Mouse (Mus musculus): Measurements from ENCODE around the gene Cldn4. TPM values are rescaled to one million over a fixed set of nuclear protein-coding genes. Genes with fewer than 3 reads are reported as not detected.
A peak's percentile ranks its signal among the peaks of the same experiment; 100 is the strongest.

Cldn4 gene
- total RNA-seq, 2 experiments from 2014 or later, result not detected

- DNase-seq, result no peak
- Histone ChIP-seq H3K27ac (no peak within 1 kb of the TSS), H3K4me3 (no peak within 1 kb of the TSS)
- no peak for TF ChIP-seq CTCF (IDR thresholded peaks at IDR 0.05)
- intact Hi-C loops (cut with DNase I), result no loop called here
These were observed 31.4 kb downstream of the Cldn4 start, which contains the start of gene Cldn13 for GRCm38 (mm10) chr5:134915311-134915710. Cldn13 (minus strand) TSS chr5:134915526.

GRCm38 (mm10) chr5:134914510-134914909 is 32.2 kb downstream of the Cldn4 start:
- DNase-seq, result no peak
- intact Hi-C loops (cut with DNase I), result no loop called here
- TF ChIP-seq CTCF (IDR thresholded peaks at IDR 0.05), result no peak
- Histone ChIP-seq H3K27ac (no peak overlapping the region), H3K4me3 (no peak overlapping the region)

- DNase-seq, result no peak
These were observed 33.0 kb downstream of the Cldn4 start for GRCm38 (mm10) chr5:134913753-134914152.

GRCm38 (mm10) chr5:134913352-134913751 is 33.4 kb downstream of the Cldn4 start:
- intact Hi-C loops (cut with DNase I), result no loop called here
- no peak for TF ChIP-seq CTCF (IDR thresholded peaks at IDR 0.05)
- no peak for DNase-seq
- H3K27ac ChIP-seq, result no peak overlapping the region
- no peak overlapping the region for H3K4me3 ChIP-seq

More at GRCm38 (mm10) chr5:134913753-134914152, 33.0 kb downstream of the Cldn4 start:
- no peak for TF ChIP-seq CTCF (IDR thresholded peaks at IDR 0.05)
- Histone ChIP-seq H3K27ac (no peak overlapping the region), H3K4me3 (no peak overlapping the region)
- intact Hi-C loops (cut with DNase I), result no loop called here

- no peak for DNase-seq
- intact Hi-C loops (cut with DNase I), result no loop called here
- H3K27ac ChIP-seq, result no peak overlapping the region
- no peak for TF ChIP-seq CTCF (IDR thresholded peaks at IDR 0.05)
- no peak overlapping the region for H3K4me3 ChIP-seq
These were observed 34.8 kb downstream of the Cldn4 start for GRCm38 (mm10) chr5:134911901-134912300.

- peak; percentile 94 for DNase-seq
These were observed 39.6 kb downstream of the Cldn4 start for GRCm38 (mm10) chr5:134907135-134907534.

GRCm38 (mm10) chr5:134906633-134907032 is 40.1 kb downstream of the Cldn4 start, which contains the start of gene Tmem270:
Tmem270 (minus strand) TSS chr5:134906733.
- Histone ChIP-seq H3K27ac (no peak within 1 kb of the TSS), H3K4me3 (peak within 1 kb of the TSS; percentile 29; the same call in 1 of the 2 replicates)
- intact Hi-C loops (cut with DNase I), result loop anchor here (1.0 kb wide), 1 partner anchor 59 kb away; no protein-coding TSS in a partner anchor
- DNase-seq, result no peak
- TF ChIP-seq CTCF (IDR thresholded peaks at IDR 0.05), result no peak

More at GRCm38 (mm10) chr5:134907135-134907534, 39.6 kb downstream of the Cldn4 start:
- peak overlapping the region; percentile 29; the same call in 1 of the 2 replicates for H3K4me3 ChIP-seq
- TF ChIP-seq CTCF (IDR thresholded peaks at IDR 0.05), result peak; percentile 96
- intact Hi-C loops (cut with DNase I), result loop anchor here (1.0 kb wide), 1 partner anchor 58 kb away; no protein-coding TSS in a partner anchor
- no peak overlapping the region for H3K27ac ChIP-seq

GRCm38 (mm10) chr5:134901644-134902027 is 45.1 kb downstream of the Cldn4 start:
- H3K4me3 ChIP-seq, result no peak overlapping the region
- no peak for TF ChIP-seq CTCF (IDR thresholded peaks at IDR 0.05)
- H3K27ac ChIP-seq, result no peak overlapping the region
- intact Hi-C loops (cut with DNase I), result loop anchor here (1.0 kb wide), 1 partner anchor 153 kb away; no protein-coding TSS in a partner anchor
- DNase-seq, result peak; percentile 25

- H3K4me3 ChIP-seq, result no peak overlapping the region
- intact Hi-C loops (cut with DNase I), result loop anchor here (1.0 kb wide), 1 partner anchor 153 kb away; no protein-coding TSS in a partner anchor
- H3K27ac ChIP-seq, result no peak overlapping the region
- TF ChIP-seq CTCF (IDR thresholded peaks at IDR 0.05), result peak; percentile 78
- DNase-seq, result peak; percentile 48
These were observed 45.6 kb downstream of the Cldn4 start for GRCm38 (mm10) chr5:134901012-134901643.

- TF ChIP-seq CTCF (IDR thresholded peaks at IDR 0.05), result no peak
- intact Hi-C loops (cut with DNase I), result no loop called here
- Histone ChIP-seq H3K4me3 (no peak overlapping the region), H3K27ac (no peak overlapping the region)
- DNase-seq, result no peak
These were observed 49.1 kb downstream of the Cldn4 start for GRCm38 (mm10) chr5:134897596-134897995.

GRCm38 (mm10) chr5:134896965-134897364 is 49.8 kb downstream of the Cldn4 start:
- peak; percentile 48 for DNase-seq
- TF ChIP-seq CTCF (IDR thresholded peaks at IDR 0.05), result no peak
- no peak overlapping the region for H3K4me3 ChIP-seq
- intact Hi-C loops (cut with DNase I), result no loop called here
- H3K27ac ChIP-seq, result no peak overlapping the region; the same call in 1 of the 2 replicates

- TF ChIP-seq CTCF (IDR thresholded peaks at IDR 0.05), result no peak
- intact Hi-C loops (cut with DNase I), result no loop called here
- H3K4me3 ChIP-seq, result no peak overlapping the region
- peak; percentile 74 for DNase-seq
- 0 out of 2 replicates have a peak overlapping the region, but pooled peaks have one; percentile 31 for H3K27ac ChIP-seq
These were observed 51.4 kb downstream of the Cldn4 start for GRCm38 (mm10) chr5:134895291-134895690.

Other genes starting within 250 kb of the Cldn4 start
- 10 to 100 TPM; 17.6 to 31.6 TPM for gene Eln, start 199.6 kb downstream of the Cldn4 start, total RNA-seq (2021)
- not detected for gene Tmem270, start 40.2 kb downstream of the Cldn4 start, total RNA-seq (2021)
- gene Cldn13, start 31.4 kb downstream of the Cldn4 start, total RNA-seq (2021), result not detected
- 1 to 10 TPM; 4.2 to 4.6 TPM for gene Mettl27, start 14.6 kb downstream of the Cldn4 start, total RNA-seq (2021)
- not detected for gene Cldn3, start 39.3 kb upstream of the Cldn4 start, total RNA-seq (2021)
- gene Abhd11, start 62.2 kb upstream of the Cldn4 start, total RNA-seq (2021), result 10 to 100 TPM; 45.5 to 56.8 TPM
- 1 to 10 TPM in 1 of 2 experiments, under 1 TPM in 1; 0.64 to 1.3 TPM for gene Stx1a, start 76.5 kb upstream of the Cldn4 start, total RNA-seq (2021)
- gene Dnajc30, start 117.3 kb upstream of the Cldn4 start, total RNA-seq (2021), result 10 to 100 TPM; 25.0 to 30.2 TPM
- 10 to 100 TPM; 25.8 to 26.2 TPM for gene Bud23, start 118.0 kb upstream of the Cldn4 start, total RNA-seq (2021)
- under 1 TPM; 0.33 TPM for gene Vps37d, start 131.3 kb upstream of the Cldn4 start, total RNA-seq (2021)
- gene Mlxipl, start 143.0 kb upstream of the Cldn4 start, total RNA-seq (2021), result 100 to 1,000 TPM in 1 of 2 experiments, 10 to 100 TPM in 1; 64.8 to 100 TPM
- 1 to 10 TPM; 8.8 to 9.1 TPM for gene Tbl2, start 202.7 kb upstream of the Cldn4 start, total RNA-seq (2021)
- 10 to 100 TPM; 28.3 to 28.6 TPM for gene Bcl7b, start 221.3 kb upstream of the Cldn4 start, total RNA-seq (2021)
- 10 to 100 TPM; 32.7 to 36.8 TPM for gene Baz1b, start 240.3 kb upstream of the Cldn4 start, total RNA-seq (2021)

Data from gastrocnemius, adult 2 months (tissue).